Mouse (Mus musculus) stomach, postnatal 0 days (tissue): ENCODE results near the gene Plce1. TPM values are rescaled to one million over a fixed set of nuclear protein-coding genes. Genes with fewer than 3 reads are reported as not detected.

Experiments used
- ATAC-seq: fragments of 200-750 bp; cut with Nextera tagmentation; 2 replicates; pipeline ENCODE4 v1.8.0; 2017; ENCODE audit not compliant: low FRiP score, low TSS enrichment
- DNase-seq: peaks from one replicate; pipeline ENCODE4 v3.0.0-alpha.2; 2016; ENCODE audit warnings: low spot score
- H3K27ac ChIP-seq: fragments of 300-500 bp; sonication (generic); replicated peaks from 2 replicates; pipeline ENCODE4 v1.5.1; 2014; ENCODE audit warnings: mild to moderate bottlenecking, control low read depth
- H3K27me3 ChIP-seq: fragments of 300-500 bp; sonication (generic); 2 replicates; pipeline ENCODE4 v1.6.1; 2014; ENCODE audit warnings: low read length; ENCODE audit not compliant: control insufficient read depth, insufficient read depth
- H3K36me3 ChIP-seq: fragments of 300-500 bp; sonication (generic); 2 replicates; pipeline ENCODE4 v1.6.1; 2014; ENCODE audit warnings: low read length, mixed read lengths; ENCODE audit not compliant: control insufficient read depth, insufficient read depth
- H3K4me1 ChIP-seq: fragments of 300-500 bp; sonication (generic); replicated peaks from 2 replicates; pipeline ENCODE4 v1.6.1; 2014; ENCODE audit warnings: antibody characterized with exemption; ENCODE audit not compliant: control insufficient read depth, insufficient read depth
- H3K4me2 ChIP-seq: fragments of 300-500 bp; sonication (generic); replicated peaks from 2 replicates; pipeline ENCODE4 v1.6.1; 2014; ENCODE audit warnings: low read depth, mild to moderate bottlenecking, control low read depth, moderate library complexity
- H3K4me3 ChIP-seq: fragments of 300-500 bp; sonication (generic); 2 replicates; pipeline ENCODE4 v1.5.1; 2014; ENCODE audit warnings: low read depth, low read length, control low read depth
- H3K9ac ChIP-seq: fragments of 300-500 bp; sonication (generic); 2 replicates; pipeline ENCODE4 v1.6.1; 2014; ENCODE audit warnings: mild to moderate bottlenecking, low read length, control low read depth, mixed read lengths
- H3K9me3 ChIP-seq: fragments of 300-500 bp; sonication (generic); 2 replicates; pipeline ENCODE4 v1.6.1; 2016; ENCODE audit warnings: low read length; ENCODE audit not compliant: control insufficient read depth
- CTCF ChIP-seq: IDR thresholded peaks from 2 replicates; pipeline ENCODE4 v1.5.1; 2016; ENCODE audit warnings: antibody characterized with exemption, low read depth, mild to moderate bottlenecking, moderate library complexity
- EP300 ChIP-seq: optimal IDR thresholded peaks from 2 replicates; pipeline ENCODE3; 2016; ENCODE audit warnings: antibody characterized with exemption
- WGBS: fragments of 180-500 bp; shearing (Covaris S2); extraction: QIAGEN DNeasy Blood & Tissue Kit; methylation state at CpG from one replicate; pipeline ENCODE4 v1.1.7; 2014; 5-methylcytosine and 5-hydroxymethylcytosine counted together
- polyA plus RNA-seq: library from polyadenylated mRNA; unstranded; fragments of >200 nt; fragmentation: Nextera tagmentation; extraction: Ambion mirVana; gene quantifications from 2 replicates; pipeline ENCODE4 v1.2.1, GENCODE M21; 2015

Plce1 gene
- polyA plus RNA-seq, 1 experiment from 2014 or later = 6.2 TPM

- Histone ChIP-seq H3K9ac (peak within 1 kb of the TSS; percentile 69), H3K9me3 (no peaks in the 10 kb centered on the region), H3K27ac (no peak within 1 kb of the TSS), H3K4me1 (no peaks in the 10 kb centered on the region), H3K4me3 (peak within 1 kb of the TSS; percentile 79), H3K36me3 (no peaks in the 10 kb centered on the region), H3K27me3 (no peaks in the 10 kb centered on the region), H3K4me2 (peak within 1 kb of the TSS; percentile 78)
- TF ChIP-seq EP300 = no peak
- peak; percentile 99 for TF ChIP-seq CTCF
- ATAC-seq (peak; percentile 98), DNase-seq (peak; percentile 94)
- under 1% methylated on average over 38 of the region's 38 CpGs for WGBS
Observed at GRCm38 (mm10) chr19:38818766-38819426, 338.0 kb downstream of the Plce1 start, which contains the start of gene Noc3l. Gene Noc3l (minus strand): TSS chr19:38819237.

- TF ChIP-seq EP300 (no peak), CTCF (no peak)
- Histone ChIP-seq H3K27ac (no peak overlapping the region), H3K27me3 (no peaks in the 10 kb centered on the region), H3K36me3 (no peaks in the 10 kb centered on the region), H3K4me1 (no peaks in the 10 kb centered on the region), H3K9ac (peak overlapping the region; percentile 69), H3K9me3 (no peaks in the 10 kb centered on the region), H3K4me3 (peak overlapping the region; percentile 79), H3K4me2 (peak overlapping the region; percentile 78)
- ATAC-seq (peak; percentile 57), DNase-seq (no peak)
- WGBS = 12% methylated on average over 16 of the region's 16 CpGs
Observed at GRCm38 (mm10) chr19:38819427-38819802, 338.5 kb downstream of the Plce1 start.

GRCm38 (mm10) chr19:38820186-38820804 lies 339.4 kb downstream of the Plce1 start:
- DNase-seq = no peak
- Histone ChIP-seq H3K36me3 (no peaks in the 10 kb centered on the region), H3K9me3 (no peaks in the 10 kb centered on the region), H3K4me3 (no peak overlapping the region), H3K4me1 (no peaks in the 10 kb centered on the region), H3K4me2 (no peak overlapping the region), H3K27ac (no peak overlapping the region), H3K9ac (no peak overlapping the region), H3K27me3 (no peaks in the 10 kb centered on the region)
- WGBS = 84% methylated on average over 4 of the region's 4 CpGs
- no peak for TF ChIP-seq EP300
- no peak for TF ChIP-seq CTCF
- no peak for ATAC-seq

- no peak for DNase-seq
- no peak for ATAC-seq
Observed at GRCm38 (mm10) chr19:38833224-38833623, 352.3 kb downstream of the Plce1 start.

More at GRCm38 (mm10) chr19:38833224-38833623, 352.3 kb downstream of the Plce1 start:
- 20% methylated on average over 1 of the region's 1 CpGs for WGBS
- TF ChIP-seq CTCF = no peak
- no peak for TF ChIP-seq EP300
- Histone ChIP-seq H3K4me3 (no peak overlapping the region), H3K27ac (no peak overlapping the region), H3K4me1 (no peaks in the 10 kb centered on the region), H3K4me2 (no peak overlapping the region), H3K9ac (no peak overlapping the region), H3K27me3 (no peaks in the 10 kb centered on the region), H3K36me3 (no peaks in the 10 kb centered on the region), H3K9me3 (no peaks in the 10 kb centered on the region)

Other genes starting within 250 kb of the Plce1 start
- 1.0 and 2.1 TPM in 2 replicates for gene Lgi1, start 216.6 kb upstream of the Plce1 start, polyA plus RNA-seq
- 20.9 and 27.3 TPM in 2 replicates for gene Slc35g1, start 85.1 kb upstream of the Plce1 start, polyA plus RNA-seq